Comparison of ENCODE assay signal across 10 mouse cellular contexts in the genomic region with DNA sequence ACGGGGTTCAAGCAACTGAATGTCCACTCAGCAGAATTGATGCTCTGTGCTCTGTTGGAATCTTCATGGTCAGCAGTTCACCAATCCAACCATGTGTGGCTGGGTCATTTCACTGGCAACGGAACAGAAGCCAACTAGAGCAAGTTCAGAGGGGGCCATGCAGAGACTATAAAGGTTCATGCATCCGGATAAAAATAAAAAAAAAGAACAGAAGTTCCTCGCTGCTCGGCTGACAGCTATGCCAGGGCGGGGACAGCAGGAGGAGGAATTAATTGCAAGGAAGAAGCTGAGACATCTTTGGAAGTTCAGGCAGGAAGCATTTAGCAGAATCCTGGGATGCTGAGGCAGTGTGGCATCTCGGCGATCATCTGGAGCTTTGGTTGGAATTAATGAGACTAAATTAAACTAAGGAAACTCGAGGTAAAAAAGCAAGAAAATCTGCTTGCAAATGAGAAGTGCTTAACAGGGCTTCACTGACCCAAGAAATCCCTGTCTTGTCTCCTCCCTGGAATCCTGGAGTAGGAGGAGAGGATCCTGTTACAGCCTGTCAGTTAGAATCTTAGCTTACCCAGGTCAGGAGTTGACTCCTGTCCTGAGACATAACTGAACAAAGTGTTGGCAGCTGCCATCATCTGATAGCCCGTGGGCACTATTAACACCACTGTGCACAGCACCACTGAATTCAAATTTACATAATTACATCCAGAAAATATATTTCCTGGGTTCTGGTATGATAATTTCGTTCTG.
DNase-seq lines count a peak whose midpoint lies in the region; ATAC-seq and TF ChIP-seq lines count a peak whose summit lies in the region.
"Had no signal": no experiment of that assay in that cellular context is flagged by ENCODE, and none has a peak within 500 bp of the region (broad histone marks: within the 10 kb centered on the region; RNA-seq: fewer than 3 reads in every experiment).

No protein-coding gene starts in this region.

- ATAC-seq in limb, embryonic 14.5 days (ENCODE audit: low FRiP score, low read depth) = no peak
- ATAC-seq: Patski had no signal

- no peak for TF ChIP-seq POLR2A in limb, embryonic 14.5 days (IDR thresholded peaks at IDR 0.05; ENCODE audit: borderline replicate concordance, extremely low read depth, insufficient read depth, insufficient read length)

- WGBS in limb, embryonic 14.5 days = 25% methylated on average over 11 of the region's 11 CpGs

- H3K27ac ChIP-seq in limb, embryonic 14.5 days (replicated peaks; ENCODE audit: low read depth, low read length) = no peak overlapping the region

- no peaks in the 10 kb centered on the region for H3K36me3 ChIP-seq in limb, embryonic 14.5 days (ENCODE audit: control insufficient read depth, insufficient read depth, low read length)

- peaks cover 12% of the 10 kb centered on the region; the same call in 1 of the 2 replicates for H3K4me1 ChIP-seq in limb, embryonic 14.5 days (ENCODE audit: control insufficient read depth, insufficient read depth, low read length)

- H3K4me3 ChIP-seq in limb, embryonic 14.5 days (replicated peaks; ENCODE audit: low read length) = no peak overlapping the region
- H3K4me3 ChIP-seq: myocyte had no signal

- no peak overlapping the region for H3K9ac ChIP-seq in limb, embryonic 14.5 days (ENCODE audit: low read depth, low read length, severe bottlenecking)

- intact Hi-C loops in heart, postnatal 14 days (cut with DNase I) = no loop called here

- peak; percentile 30 for DNase-seq in embryo, embryonic 10 days (ENCODE audit: low spot score)
- no peak for DNase-seq in embryo, embryonic 11 days
- DNase-seq in embryo, embryonic 10.5 days (ENCODE audit: low spot score) = peak; percentile 29
- DNase-seq in kidney, adult 8-10 months = peak; percentile 56 to 80
- DNase-seq in limb, embryonic 14.5 days (ENCODE audit: low spot score) = peak; percentile 5
- DNase-seq in adrenal gland, postnatal 36 days = no peak
- no peak for DNase-seq in heart, postnatal 14 days
- no peak for DNase-seq in lung, postnatal 25 days (ENCODE audit: low spot score)

- H3K4me2 ChIP-seq in limb, embryonic 14.5 days (replicated peaks; ENCODE audit: low read depth, low read length, severe bottlenecking) = no peak overlapping the region

- peaks cover 6% of the 10 kb centered on the region; the same call in 1 of the 2 replicates for H3K9me3 ChIP-seq in limb, embryonic 14.5 days (ENCODE audit: control insufficient read depth, low read length)

- no peaks in the 10 kb centered on the region for H3K27me3 ChIP-seq in limb, embryonic 14.5 days (ENCODE audit: control insufficient read depth, insufficient read depth, low read length)
- H3K27me3 ChIP-seq: Patski had no signal

Comparison
In these comparisons a context has a peak if more than half of its experiments do, and no peak if none do; other contexts are left out.
1. DNase-seq: peak in embryo, embryonic 10 days (single experiment), embryo, embryonic 10.5 days (single experiment), kidney, adult 8-10 months (2 of 2) and limb, embryonic 14.5 days (single experiment); none in embryo, embryonic 11 days (single experiment), adrenal gland, postnatal 36 days (0 of 2), heart, postnatal 14 days (0 of 2) and lung, postnatal 25 days (single experiment).